Mouse (Mus musculus) spleen, adult 2 months (tissue): ENCODE results near the gene 1300017J02Rik.

ENCODE experiments used
- CTCF ChIP-seq: fragments of 200-500 bp; IDR thresholded peaks from 2 replicates; pipeline ENCODE4 v1.5.1; 2011; ENCODE audit warnings: mild to moderate bottlenecking, inconsistent platforms; ENCODE audit not compliant: insufficient read depth, insufficient read length, insufficient replicate concordance; ENCODE audit errors: extremely low read depth
- POLR2A ChIP-seq: fragments of 200-500 bp; IDR thresholded peaks from 2 replicates; pipeline ENCODE4 v1.6.1; 2011; ENCODE audit warnings: low read depth, low read length, inconsistent platforms

DNA sequence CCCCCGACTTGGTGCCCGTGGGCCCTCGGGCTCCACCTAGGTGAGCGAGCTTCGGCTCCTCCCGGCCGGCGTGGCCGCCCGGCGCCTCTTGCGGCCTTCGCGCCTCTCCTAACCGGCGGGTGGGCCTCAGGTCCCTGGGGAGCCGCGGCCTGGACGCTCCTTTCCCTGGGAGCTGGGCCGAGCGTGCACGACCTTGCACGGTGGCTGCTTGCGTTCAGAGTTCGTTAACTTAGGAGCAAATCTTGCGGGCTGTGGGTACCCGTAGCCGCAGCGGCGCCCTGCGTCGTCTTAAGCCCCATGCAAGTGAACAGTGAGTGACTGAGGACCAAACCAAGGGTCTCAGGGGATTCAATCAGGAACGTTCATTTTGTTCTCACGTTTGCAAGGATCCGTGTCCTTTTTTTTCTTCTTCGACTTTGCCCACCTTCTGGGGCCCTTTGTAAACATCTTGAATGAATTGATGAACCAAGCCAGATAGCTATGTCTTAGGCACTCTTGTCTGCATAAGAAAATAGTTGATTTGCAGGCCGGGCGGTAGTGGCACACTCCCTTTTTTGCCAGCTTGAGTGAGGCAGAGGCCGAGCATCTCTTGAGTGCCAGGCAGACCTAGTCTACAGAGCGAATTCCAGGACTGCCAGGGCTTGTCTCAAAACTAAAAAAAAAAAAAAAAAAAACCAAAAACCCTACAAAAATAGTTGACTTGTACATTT is 605 bp upstream of the 1300017J02Rik start:
- no peak for TF ChIP-seq CTCF
- TF ChIP-seq POLR2A, result no peak
